Mouse (Mus musculus) bone marrow macrophage, adult 2 months (primary cell): ENCODE results near the gene Ddc.

Experiments
- CTCF ChIP-seq: IDR thresholded peaks from 2 replicates; pipeline ENCODE4 v1.5.1; 2012; ENCODE audit warnings: low read depth, mild to moderate bottlenecking, low read length, moderate library complexity
- POLR2A ChIP-seq: IDR thresholded peaks from 2 replicates; pipeline ENCODE4 v1.6.1; 2012; ENCODE audit warnings: mild to moderate bottlenecking, low read depth, low read length, borderline replicate concordance

DNA sequence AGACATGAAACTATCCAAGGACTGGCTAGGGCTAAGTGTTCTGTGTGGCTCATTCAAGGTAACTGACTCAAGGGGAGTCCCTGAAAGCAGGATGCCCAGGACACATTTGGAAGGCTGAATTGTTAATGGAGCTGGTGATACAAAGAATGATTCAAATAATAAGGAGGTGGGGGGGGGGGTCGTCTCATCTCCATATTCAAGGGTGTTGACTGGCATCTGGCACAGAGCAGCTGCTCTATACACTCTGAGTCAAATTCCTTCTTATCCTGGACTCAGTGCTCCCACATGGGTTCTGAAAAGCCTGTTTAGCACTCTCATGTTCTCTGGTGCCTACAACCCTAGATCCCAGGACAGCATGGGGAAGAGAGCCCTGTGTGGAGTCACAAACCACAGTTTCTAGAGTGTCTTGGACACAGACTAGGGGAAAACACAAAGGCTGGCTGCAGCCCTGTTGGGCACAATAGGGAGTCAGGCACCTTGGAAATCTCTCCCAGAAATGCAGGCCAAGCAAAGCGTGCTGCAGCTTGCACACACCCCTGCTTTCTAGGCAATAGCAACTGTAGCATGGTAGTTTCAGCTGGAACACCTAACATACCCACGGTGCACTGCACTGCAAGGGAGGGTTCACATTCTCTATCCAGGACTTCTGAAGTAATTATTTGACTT lies 72.8 kb downstream of the Ddc start:
- TF ChIP-seq POLR2A (no peak), CTCF (no peak)
